Mouse (Mus musculus): ENCODE results near the gene Rgcc.
A peak's percentile ranks its signal among the peaks of the same experiment; 100 is the strongest.

The Rgcc gene

GRCm38 (mm10) chr14:79278927-79279326, 22.5 kb downstream of the Rgcc start:
- DNase-seq (ENCODE audit: low spot score): no peak

DNA sequence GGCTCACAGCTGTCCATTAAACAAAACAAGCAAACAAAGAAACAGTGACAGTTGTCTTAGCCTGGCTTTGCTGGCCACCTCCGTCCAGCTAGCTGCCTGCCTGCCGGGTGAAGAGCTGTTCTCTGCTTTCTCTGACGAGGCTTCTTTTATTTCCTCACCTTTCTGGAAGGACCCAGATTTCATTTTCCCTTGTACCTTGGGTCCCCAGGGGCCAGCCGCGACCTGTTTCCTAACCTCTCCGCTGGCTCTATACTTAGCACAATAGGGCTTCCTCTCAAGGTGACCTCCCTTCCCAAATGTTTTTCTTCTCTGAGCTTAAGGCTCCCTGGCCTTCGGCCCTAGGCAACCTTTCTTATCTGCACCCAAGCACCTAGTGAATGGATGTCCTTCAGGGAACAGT, 23.5 kb downstream of the Rgcc start:
- no peak for DNase-seq (ENCODE audit: low spot score)

GRCm38 (mm10) chr14:79275870-79276395, 25.5 kb downstream of the Rgcc start:
- DNase-seq (ENCODE audit: low spot score): no peak

GRCm38 (mm10) chr14:79275441-79275840, 26.0 kb downstream of the Rgcc start:
- no peak for DNase-seq (ENCODE audit: low spot score)

- DNase-seq (ENCODE audit: low spot score): no peak
Measured at GRCm38 (mm10) chr14:79273697-79274477, 27.6 kb downstream of the Rgcc start.

DNA sequence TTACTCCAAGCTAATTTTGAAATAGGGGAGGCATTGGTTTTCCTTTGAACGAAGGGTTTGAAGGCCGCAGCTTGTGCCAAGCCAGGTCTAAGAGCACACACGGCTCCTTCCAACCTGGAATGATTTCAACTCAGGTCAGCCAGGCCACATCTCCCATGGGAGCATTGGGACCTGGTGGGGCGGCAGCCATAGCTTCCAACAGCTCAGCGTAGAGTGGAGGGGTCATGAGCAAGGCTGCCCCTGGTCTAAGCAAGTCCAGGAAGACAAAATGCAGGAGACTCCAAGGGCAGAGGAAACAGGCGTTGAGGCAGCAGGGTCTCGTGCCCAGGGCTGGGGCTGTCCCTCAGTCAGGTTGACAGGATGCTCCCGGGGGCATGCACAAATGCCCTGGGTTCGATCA, 28.5 kb downstream of the Rgcc start:
- no peak for DNase-seq (ENCODE audit: low spot score)

- no peak for DNase-seq (ENCODE audit: low spot score)
Measured at GRCm38 (mm10) chr14:79272188-79272694, 29.2 kb downstream of the Rgcc start.

DNA sequence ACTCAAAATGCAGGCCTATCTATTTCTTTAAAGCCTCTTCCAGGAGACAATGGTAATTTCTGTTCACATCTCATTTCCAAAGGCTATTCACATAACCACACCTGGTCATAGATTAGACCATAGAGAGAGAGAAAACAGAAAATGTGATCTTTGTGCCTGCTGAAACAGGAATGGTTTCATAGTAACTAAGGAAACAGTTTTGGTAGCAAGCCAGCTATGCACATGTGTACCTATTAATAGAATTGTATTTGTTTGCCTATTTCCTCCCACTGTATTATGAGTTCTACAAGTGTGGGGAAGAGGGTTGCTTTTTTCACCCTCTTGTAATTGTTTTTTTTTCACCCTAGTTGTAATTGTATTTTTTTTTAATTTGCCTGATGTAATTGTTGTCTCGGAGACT, 31.9 kb downstream of the Rgcc start:
- no peak for DNase-seq (ENCODE audit: low spot score)

DNA sequence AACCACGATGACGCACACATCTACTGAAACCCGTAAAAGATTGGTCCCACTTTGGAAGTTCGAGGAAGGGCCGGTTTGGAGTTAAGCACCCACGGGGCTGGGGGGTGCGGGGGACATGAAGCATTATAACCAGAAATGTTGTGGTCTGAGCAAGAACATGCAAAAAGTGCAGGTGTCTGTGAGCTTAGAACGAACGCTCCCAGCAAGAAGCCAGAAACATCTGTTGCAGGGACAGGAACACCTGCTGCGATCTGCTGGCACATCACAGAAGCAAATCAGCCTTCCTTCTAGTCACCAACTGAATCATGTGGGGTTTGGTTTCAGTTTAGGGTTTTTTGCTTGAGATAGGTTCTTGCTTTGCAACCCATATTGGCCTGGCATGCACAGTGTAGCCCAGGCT, 33.6 kb downstream of the Rgcc start:
- DNase-seq (ENCODE audit: low spot score): no peak

DNA sequence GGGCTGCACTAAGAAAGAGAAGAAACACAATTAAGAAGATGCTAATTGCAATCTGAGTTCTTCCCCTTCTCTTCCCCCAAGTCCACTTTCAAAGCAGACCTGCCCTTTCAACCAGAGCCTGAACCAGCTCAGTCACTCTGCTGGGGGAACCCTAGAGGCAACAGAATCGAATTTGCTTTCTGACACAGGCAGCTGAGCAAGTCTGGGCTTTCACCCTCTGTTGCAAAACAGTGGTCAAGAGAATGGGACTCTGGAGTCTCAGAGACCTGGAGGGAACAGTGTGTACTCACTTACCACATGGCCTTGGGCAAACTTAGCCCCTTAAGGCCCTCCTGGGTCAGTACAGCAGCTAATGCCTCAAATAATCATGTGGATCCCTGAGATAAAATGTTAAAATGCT, 34.1 kb downstream of the Rgcc start:
- DNase-seq (ENCODE audit: low spot score): no peak

- no peak for DNase-seq (ENCODE audit: low spot score)
Measured at GRCm38 (mm10) chr14:79266408-79266807, 35.0 kb downstream of the Rgcc start.

DNA sequence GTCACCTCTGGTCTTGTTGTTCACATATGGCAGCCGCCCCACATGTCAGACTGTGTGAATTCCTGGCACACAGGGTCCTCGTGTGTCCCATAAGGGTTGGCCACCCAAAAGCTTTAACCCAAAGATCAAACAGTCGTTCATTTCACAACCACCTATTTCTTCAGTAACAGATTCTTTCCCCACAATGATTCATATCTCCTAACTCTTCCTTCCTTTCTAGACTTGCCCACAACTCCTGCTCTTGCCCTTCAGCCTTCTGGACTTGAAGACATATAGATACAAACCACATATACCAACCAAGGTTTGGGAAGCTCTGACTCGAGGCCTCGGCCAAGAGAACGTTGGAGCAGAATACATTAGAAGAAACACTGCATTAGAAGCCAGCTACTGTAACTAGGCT, 35.7 kb downstream of the Rgcc start:
- no peak for DNase-seq (ENCODE audit: low spot score)

DNA sequence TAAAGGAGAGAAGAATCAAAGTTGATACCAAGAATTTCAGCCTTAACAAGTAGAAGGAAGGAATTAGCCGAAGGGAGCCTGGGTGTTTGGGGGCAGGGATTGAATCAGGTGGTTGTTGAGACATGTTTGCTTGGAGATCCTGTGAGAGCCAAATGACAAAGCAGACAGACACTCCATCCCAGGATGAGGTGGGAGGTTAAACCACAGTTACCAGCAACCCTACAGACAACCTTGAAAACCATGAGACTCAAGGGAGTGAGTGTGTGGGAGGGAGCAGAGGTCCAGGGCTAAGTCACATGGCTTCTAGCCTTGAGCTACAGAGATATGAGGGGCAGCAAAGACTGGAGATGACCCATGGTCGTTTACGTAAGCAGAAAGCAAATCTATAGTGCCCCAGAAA, 38.1 kb downstream of the Rgcc start:
- DNase-seq (ENCODE audit: low spot score): no peak

GRCm38 (mm10) chr14:79262677-79263076, 38.8 kb downstream of the Rgcc start:
- peak; percentile 10 for DNase-seq (ENCODE audit: low spot score)

DNA sequence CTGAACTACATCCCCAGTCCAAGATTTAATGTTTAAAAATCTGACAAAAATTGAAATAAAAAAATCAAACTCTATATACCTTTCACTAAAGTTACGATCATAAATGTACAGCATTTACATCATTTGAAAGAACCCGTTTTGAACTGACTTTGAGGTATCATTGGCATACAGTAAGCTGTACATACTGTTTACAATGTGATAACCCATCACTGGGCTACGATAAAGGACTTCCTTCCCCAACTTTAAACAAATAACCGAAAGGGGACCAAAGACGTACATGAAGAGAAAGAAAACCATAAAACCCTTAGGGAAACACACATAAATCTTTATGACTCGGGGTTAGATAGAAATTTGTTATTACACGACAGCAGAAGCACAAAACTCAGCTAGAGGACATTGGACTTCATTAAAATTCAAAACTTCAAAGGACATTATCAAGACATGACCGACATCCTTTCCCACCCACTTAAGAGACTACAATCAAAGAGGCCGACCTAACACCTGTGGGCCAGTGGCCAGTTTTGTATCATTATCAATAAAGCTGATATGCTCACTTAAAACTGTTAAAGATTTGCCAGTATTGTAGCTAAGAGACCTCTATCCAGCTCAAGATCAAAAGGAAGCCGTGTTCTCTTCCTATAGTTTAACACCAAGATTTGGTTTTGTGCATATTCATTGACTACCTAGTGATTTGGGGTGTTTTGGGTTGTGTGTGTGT, 42.2 kb downstream of the Rgcc start:
- DNase-seq (ENCODE audit: low spot score): no peak

GRCm38 (mm10) chr14:79256656-79257055, 44.8 kb downstream of the Rgcc start:
- DNase-seq (ENCODE audit: low spot score): no peak

DNA sequence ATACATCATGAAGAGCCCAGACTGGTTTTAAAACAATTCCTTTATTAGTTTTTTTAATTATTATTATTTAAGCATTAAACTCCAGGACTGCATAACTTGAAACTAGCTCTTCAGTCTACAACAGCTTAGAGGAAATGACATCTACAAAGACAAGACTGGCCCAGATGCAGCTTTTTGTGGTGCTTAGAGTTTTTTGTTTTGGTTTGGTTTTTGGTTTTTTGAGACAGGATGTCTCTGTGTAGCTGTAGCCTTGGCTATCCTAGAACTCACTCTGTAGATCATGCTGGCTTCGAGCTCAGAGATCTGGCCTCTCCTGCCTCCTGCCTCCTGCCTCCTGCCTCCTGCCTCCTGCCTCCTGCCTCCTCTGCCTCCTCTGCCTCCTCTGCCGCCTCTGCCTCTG, 45.7 kb downstream of the Rgcc start:
- DNase-seq (ENCODE audit: low spot score): no peak

DNA sequence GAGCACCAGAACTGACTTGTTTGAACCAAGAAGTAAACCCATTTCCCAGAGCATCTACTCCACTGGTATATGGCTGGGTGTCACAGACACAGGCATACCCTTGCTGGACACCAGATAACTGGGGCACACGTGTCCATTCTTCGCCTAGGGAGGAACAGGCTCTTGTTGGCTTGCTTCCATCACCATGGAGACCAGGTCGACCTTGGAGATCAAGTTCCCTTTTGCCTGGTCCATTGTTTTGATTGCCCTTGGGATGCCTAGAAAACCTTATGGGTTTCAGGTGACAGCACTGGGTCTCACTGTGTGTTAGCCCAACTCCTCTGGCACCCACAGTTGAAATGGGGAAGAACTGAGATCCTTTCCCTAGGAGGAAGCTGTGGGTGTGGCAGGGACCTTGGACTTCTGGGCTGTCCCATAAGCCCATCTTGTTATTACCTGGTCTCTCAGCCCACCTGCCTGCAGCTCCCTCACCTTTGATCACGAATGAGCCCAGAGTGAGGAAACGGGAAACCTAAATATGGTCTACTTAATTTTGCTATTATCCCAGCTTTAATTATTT, 49.6 kb downstream of the Rgcc start:
- DNase-seq (ENCODE audit: low spot score): no peak

DNA sequence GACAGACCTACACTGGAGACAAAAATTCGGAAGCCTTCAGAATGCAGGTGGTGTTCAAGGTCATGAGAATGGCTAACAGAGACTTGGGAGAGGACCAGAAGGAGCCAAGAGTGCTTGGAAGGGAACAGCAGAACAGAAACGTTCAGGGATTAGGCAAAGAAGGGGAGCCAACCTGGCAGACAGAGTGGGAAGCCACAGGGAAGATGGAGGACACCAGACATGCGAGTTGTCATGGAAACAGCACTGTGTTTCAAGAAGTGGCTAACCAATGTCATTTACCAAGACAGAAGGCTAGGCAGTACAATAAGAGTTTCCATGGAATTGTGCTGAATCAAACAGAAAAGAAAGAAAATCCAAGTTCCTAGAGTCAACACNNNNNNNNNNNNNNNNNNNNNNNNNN, 56.9 kb downstream of the Rgcc start:
- no peak for DNase-seq (ENCODE audit: low spot score)

DNA sequence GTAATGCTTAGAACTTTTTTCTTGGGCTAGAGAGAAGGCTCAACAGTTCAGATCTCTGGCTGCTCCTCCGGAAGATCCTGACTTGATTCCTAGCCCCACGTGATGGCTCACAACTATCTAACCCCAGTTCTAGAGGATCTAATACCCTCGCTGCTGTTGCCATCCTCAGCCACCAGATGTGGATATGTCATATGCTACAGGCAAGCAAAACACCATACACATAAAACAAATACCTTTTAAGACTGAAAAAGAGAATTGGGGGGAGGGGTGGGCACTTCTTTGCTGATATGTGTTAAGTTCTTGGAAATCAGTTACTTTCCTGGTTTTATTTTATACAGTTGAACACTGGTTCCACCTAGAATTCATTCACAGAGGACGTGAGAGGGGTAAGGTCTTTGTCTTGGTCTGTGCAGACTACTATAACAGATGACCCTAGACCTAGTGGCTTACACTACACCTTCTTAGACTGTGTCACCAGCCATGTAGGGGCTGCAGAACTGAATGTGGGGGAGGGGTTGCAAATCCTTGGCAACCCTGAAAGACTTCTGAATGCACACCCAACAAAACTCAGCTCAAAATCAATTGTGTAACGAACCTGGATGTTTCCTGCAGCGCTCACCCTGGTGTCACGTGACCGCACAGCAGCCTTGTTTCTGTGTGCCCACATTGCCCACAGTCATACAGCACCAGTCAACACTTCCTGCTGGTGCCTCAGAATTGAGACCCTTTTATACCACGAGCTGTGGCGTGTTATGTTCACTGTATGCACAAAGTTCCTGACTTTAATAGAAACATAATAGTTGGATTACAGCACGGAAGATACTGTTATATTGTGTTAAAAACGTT, 58.2 kb downstream of the Rgcc start:
- DNase-seq (ENCODE audit: low spot score): no peak

DNA sequence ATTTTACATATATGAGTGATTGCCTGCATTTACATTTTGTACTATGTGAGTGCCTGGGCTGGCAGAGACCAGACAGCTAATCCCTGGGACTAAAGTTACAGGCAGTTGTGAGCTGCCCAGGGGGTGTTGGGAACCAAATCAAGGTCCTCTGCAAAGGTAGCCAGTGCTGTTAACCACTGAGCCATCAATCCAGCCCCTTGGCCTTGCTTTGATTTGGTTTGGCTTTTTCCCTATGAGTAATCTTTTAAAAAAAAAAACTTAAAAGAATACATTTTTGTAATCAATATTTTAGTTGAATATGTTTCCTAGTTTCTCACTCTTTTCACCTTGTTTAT, 59.1 kb downstream of the Rgcc start:
- no peak for DNase-seq (ENCODE audit: low spot score)

Measured in left cerebral cortex, adult 11 months (tissue).